Mouse (Mus musculus) stomach, embryonic 14.5 days (tissue): ENCODE measurements around the gene Ccdc102a. TPM values are rescaled to one million over a fixed set of nuclear protein-coding genes. Genes with fewer than 3 reads are reported as not detected.

Source experiments
- ATAC-seq: fragments of 200-750 bp; cut with Nextera tagmentation; 2 replicates; pipeline ENCODE4 v1.8.0; 2017; ENCODE audit warnings: low read depth, moderate TSS enrichment; ENCODE audit not compliant: insufficient number of reproducible peaks, insufficient read depth, low FRiP score
- H3K27ac ChIP-seq: fragments of 300-500 bp; sonication (generic); 2 replicates; pipeline ENCODE4 v1.5.1; 2014; ENCODE audit warnings: mild to moderate bottlenecking, low read length, moderate library complexity, mixed read lengths
- H3K27me3 ChIP-seq: fragments of 300-500 bp; sonication (generic); 2 replicates; pipeline ENCODE4 v1.6.1; 2014; ENCODE audit warnings: low read length, control low read depth, mixed read lengths; ENCODE audit not compliant: control insufficient read depth, insufficient read depth
- H3K36me3 ChIP-seq: fragments of 300-500 bp; sonication (generic); 2 replicates; pipeline ENCODE4 v1.6.1; 2014; ENCODE audit warnings: mild to moderate bottlenecking, control low read depth, low read length, moderate library complexity, mixed read lengths; ENCODE audit not compliant: control insufficient read depth, insufficient read depth
- H3K4me1 ChIP-seq: fragments of 300-500 bp; sonication (generic); 2 replicates; pipeline ENCODE4 v1.6.1; 2014; ENCODE audit warnings: low read length, control low read depth, mixed read lengths; ENCODE audit not compliant: control insufficient read depth, insufficient read depth
- H3K4me2 ChIP-seq: fragments of 300-500 bp; sonication (generic); replicated peaks from 2 replicates; pipeline ENCODE4 v1.6.1; 2014; ENCODE audit warnings: low read depth, low read length, control low read depth
- H3K4me3 ChIP-seq: fragments of 300-500 bp; sonication (generic); 2 replicates; pipeline ENCODE4 v1.5.1; 2014; ENCODE audit warnings: low read depth, low read length, control low read depth
- H3K9ac ChIP-seq: fragments of 300-500 bp; sonication (generic); replicated peaks from 2 replicates; pipeline ENCODE4 v1.6.1; 2014; ENCODE audit warnings: low read depth, mild to moderate bottlenecking, control low read depth, low read length, moderate library complexity, mixed read lengths
- H3K9me3 ChIP-seq: fragments of 300-500 bp; sonication (generic); 2 replicates; pipeline ENCODE4 v1.6.1; 2016; ENCODE audit warnings: low read depth, low read length, control low read depth; ENCODE audit not compliant: control insufficient read depth
- WGBS: fragments of 180-500 bp; shearing (Covaris S2); extraction: QIAGEN DNeasy Blood & Tissue Kit; methylation state at CpG from one replicate; pipeline ENCODE4 v1.1.7; 2014; 5-methylcytosine and 5-hydroxymethylcytosine counted together
- polyA plus RNA-seq: library from polyadenylated mRNA; unstranded; fragments of >200 nt; fragmentation: Nextera tagmentation; extraction: Ambion mirVana; gene quantifications from 2 replicates; pipeline ENCODE4 v1.2.1, GENCODE M21; 2014

Gene Ccdc102a
- polyA plus RNA-seq, 1 experiment from 2014 or later: 29.9 TPM

GRCm38 (mm10) chr8:94916311-94916959 lies 1.5 kb downstream of the Ccdc102a start:
- Histone ChIP-seq H3K4me2 (peak overlapping the region; percentile 87), H3K4me3 (peak overlapping the region; percentile 89), H3K27me3 (no peaks in the 10 kb centered on the region), H3K9me3 (no peaks in the 10 kb centered on the region), H3K27ac (no peak overlapping the region; the same call in 1 of the 2 replicates), H3K4me1 (peaks cover 45% of the 10 kb centered on the region), H3K9ac (peak overlapping the region; percentile 28), H3K36me3 (peaks cover 10% of the 10 kb centered on the region)
- ATAC-seq: no peak
- WGBS: 46% methylated on average over 9 of the region's 9 CpGs

GRCm38 (mm10) chr8:94914701-94915101 lies 3.2 kb downstream of the Ccdc102a start:
- H3K27ac ChIP-seq: no peak overlapping the region
- ATAC-seq: peak; percentile 26
- peaks cover 45% of the 10 kb centered on the region for H3K4me1 ChIP-seq
- H3K36me3 ChIP-seq: peaks cover 16% of the 10 kb centered on the region
- no peak overlapping the region for H3K4me3 ChIP-seq
- H3K27me3 ChIP-seq: no peaks in the 10 kb centered on the region
- H3K4me2 ChIP-seq: 0 out of 2 replicates have a peak overlapping the region, but pooled peaks have one; percentile 2
- 39% methylated on average over 3 of the region's 3 CpGs for WGBS
- no peaks in the 10 kb centered on the region for H3K9me3 ChIP-seq
- H3K9ac ChIP-seq: no peak overlapping the region

- Histone ChIP-seq H3K27me3 (no peaks in the 10 kb centered on the region), H3K4me3 (no peak overlapping the region), H3K4me2 (no peak overlapping the region), H3K4me1 (peaks cover 45% of the 10 kb centered on the region), H3K27ac (no peak overlapping the region), H3K36me3 (peaks cover 19% of the 10 kb centered on the region), H3K9ac (no peak overlapping the region), H3K9me3 (no peaks in the 10 kb centered on the region)
- no peak for ATAC-seq
- WGBS: 79% methylated on average over 6 of the region's 6 CpGs
Observed at GRCm38 (mm10) chr8:94914256-94914655, 3.6 kb downstream of the Ccdc102a start.

- H3K27me3 ChIP-seq: no peaks in the 10 kb centered on the region
- 10% methylated on average over 76 of the region's 77 CpGs for WGBS
- peak overlapping the region; percentile 26 for H3K4me3 ChIP-seq
- no peaks in the 10 kb centered on the region for H3K9me3 ChIP-seq
- H3K9ac ChIP-seq: no peak overlapping the region
- no peak overlapping the region for H3K27ac ChIP-seq
- H3K4me1 ChIP-seq: peaks cover 42% of the 10 kb centered on the region
- peak overlapping the region; percentile 46 for H3K4me2 ChIP-seq
- ATAC-seq: no peak
- peaks cover 27% of the 10 kb centered on the region for H3K36me3 ChIP-seq
Observed at GRCm38 (mm10) chr8:94913061-94913660, 4.7 kb downstream of the Ccdc102a start.

GRCm38 (mm10) chr8:94908847-94909246 lies 9.1 kb downstream of the Ccdc102a start:
- H3K4me2 ChIP-seq: no peak overlapping the region
- no peak overlapping the region for H3K4me3 ChIP-seq
- H3K4me1 ChIP-seq: peaks cover 15% of the 10 kb centered on the region
- no peak overlapping the region for H3K9ac ChIP-seq
- WGBS: 10% methylated on average over 4 of the region's 4 CpGs
- peak overlapping the region; percentile 15; the same call in 1 of the 2 replicates for H3K27ac ChIP-seq
- H3K9me3 ChIP-seq: no peaks in the 10 kb centered on the region
- H3K36me3 ChIP-seq: peaks cover 60% of the 10 kb centered on the region
- peak; percentile 26; the same call in 1 of the 2 replicates for ATAC-seq
- H3K27me3 ChIP-seq: no peaks in the 10 kb centered on the region

GRCm38 (mm10) chr8:94907591-94908300 lies 10.2 kb downstream of the Ccdc102a start:
- Histone ChIP-seq H3K4me3 (no peak overlapping the region), H3K27ac (no peak overlapping the region), H3K4me1 (peaks cover 5% of the 10 kb centered on the region), H3K4me2 (no peak overlapping the region), H3K9ac (no peak overlapping the region), H3K27me3 (no peaks in the 10 kb centered on the region), H3K9me3 (no peaks in the 10 kb centered on the region), H3K36me3 (peaks cover 62% of the 10 kb centered on the region)
- no peak for ATAC-seq
- WGBS: 82% methylated on average over 18 of the region's 18 CpGs

GRCm38 (mm10) chr8:94904450-94905175 lies 13.3 kb downstream of the Ccdc102a start:
- Histone ChIP-seq H3K4me3 (no peak overlapping the region), H3K27me3 (no peaks in the 10 kb centered on the region), H3K9ac (no peak overlapping the region), H3K9me3 (no peaks in the 10 kb centered on the region), H3K36me3 (peaks cover 56% of the 10 kb centered on the region), H3K4me1 (peaks cover 19% of the 10 kb centered on the region), H3K4me2 (no peak overlapping the region), H3K27ac (peak overlapping the region; percentile 39; the same call in 1 of the 2 replicates)
- 63% methylated on average over 12 of the region's 12 CpGs for WGBS
- no peak for ATAC-seq

- no peak overlapping the region for H3K27ac ChIP-seq
- H3K4me3 ChIP-seq: no peak overlapping the region
- no peaks in the 10 kb centered on the region for H3K27me3 ChIP-seq
- no peak for ATAC-seq
- H3K4me2 ChIP-seq: no peak overlapping the region
- 49% methylated on average over 12 of the region's 12 CpGs for WGBS
- no peak overlapping the region for H3K9ac ChIP-seq
- H3K4me1 ChIP-seq: peaks cover 27% of the 10 kb centered on the region
- H3K36me3 ChIP-seq: peaks cover 50% of the 10 kb centered on the region
- H3K9me3 ChIP-seq: no peaks in the 10 kb centered on the region
Observed at GRCm38 (mm10) chr8:94903709-94904108, 14.2 kb downstream of the Ccdc102a start.
